Mouse (Mus musculus) thymus, postnatal 25 days (tissue): ENCODE data around the gene A930009A15Rik.
A peak's percentile ranks its signal among the peaks of the same experiment; 100 is the strongest.

ENCODE experiments used
- DNase-seq: peaks from one replicate; pipeline ENCODE4 v3.0.0; 2022

Gene A930009A15Rik

GRCm38 (mm10) chr10:115583071-115583470, 13.3 kb downstream of the A930009A15Rik start:
- DNase-seq, result no peak

DNA sequence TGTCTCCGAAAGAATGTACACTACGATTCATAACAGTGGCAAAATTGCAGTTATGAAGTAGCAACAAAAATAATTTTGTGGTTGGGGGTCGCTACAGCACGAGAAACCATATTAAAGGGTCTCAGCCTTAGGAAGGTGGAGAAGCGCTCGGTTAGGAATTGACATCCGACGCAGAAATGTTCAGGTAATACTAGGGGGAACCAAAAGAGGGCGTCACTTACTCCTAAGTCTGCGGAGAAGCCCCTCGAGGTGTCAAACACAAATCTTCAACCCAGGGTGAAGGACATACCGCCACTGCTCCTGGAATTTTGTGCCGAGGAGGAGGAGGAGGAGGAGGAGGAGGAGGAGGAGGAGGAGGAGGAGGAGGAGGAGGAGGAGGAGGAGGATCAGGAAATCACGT, 14.9 kb downstream of the A930009A15Rik start:
- DNase-seq, result no peak

- DNase-seq, result no peak
Observed at GRCm38 (mm10) chr10:115585491-115586245, 15.9 kb downstream of the A930009A15Rik start.

GRCm38 (mm10) chr10:115586246-115587231, 16.8 kb downstream of the A930009A15Rik start:
- DNase-seq, result no peak

DNA sequence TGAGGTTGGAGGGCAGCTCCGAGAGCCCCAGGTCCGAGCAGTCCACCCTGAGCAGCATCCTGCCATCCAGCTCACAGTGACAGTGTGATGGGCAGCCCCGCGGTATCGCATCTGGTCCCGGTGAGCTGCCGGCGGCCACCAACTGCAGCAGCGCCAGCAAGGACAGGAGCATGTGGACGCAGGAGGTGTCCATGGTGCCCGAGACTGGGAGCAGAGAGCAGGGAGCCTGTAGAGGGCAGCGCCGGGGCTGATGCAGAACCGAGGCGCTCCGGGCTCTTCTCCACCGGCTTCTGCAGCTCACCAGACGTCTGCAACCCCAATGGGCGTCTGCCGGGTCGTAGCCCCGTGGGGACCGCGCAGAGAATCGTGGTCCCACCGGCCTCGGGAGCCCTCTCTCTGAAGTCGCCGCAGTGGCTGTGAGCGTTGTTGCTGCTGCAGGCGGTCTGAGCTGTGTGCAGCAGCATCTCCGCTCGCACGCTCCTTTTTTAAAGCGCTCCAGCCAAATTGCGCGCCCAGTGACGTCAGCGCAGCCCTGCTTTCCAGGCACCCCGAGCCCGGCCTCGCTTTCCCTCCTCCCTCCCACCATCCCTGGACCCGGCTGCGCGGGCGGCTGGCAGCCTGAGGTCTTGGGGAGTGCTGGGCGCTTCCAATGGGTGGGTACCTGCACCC, 17.6 kb downstream of the A930009A15Rik start, which contains the start of gene Lgr5:
Gene Lgr5 (minus strand): TSS at position 480 of the 669 bp plus-strand sequence.
- no peak for DNase-seq

GRCm38 (mm10) chr10:115587979-115588378, 18.2 kb downstream of the A930009A15Rik start:
- no peak for DNase-seq

DNA sequence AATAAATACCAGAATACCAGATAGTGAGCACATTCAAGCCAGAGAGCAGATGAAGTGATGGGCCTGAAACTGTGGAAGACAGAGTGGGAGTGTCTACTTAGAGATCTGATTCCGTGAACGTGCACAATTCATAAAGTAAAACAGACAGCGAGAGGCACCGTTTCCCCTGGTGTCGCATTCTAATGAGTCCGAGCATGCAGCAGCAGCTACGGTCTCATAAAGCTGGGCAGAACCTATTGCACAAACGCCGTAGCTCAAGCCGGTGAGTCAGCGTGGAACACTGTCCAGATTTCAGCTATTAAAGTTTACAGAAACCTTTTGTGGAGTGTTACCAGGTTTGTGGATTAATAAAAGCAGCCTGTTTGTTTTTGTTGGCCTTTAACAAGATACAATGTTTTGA, 23.4 kb downstream of the A930009A15Rik start:
- DNase-seq, result no peak

DNA sequence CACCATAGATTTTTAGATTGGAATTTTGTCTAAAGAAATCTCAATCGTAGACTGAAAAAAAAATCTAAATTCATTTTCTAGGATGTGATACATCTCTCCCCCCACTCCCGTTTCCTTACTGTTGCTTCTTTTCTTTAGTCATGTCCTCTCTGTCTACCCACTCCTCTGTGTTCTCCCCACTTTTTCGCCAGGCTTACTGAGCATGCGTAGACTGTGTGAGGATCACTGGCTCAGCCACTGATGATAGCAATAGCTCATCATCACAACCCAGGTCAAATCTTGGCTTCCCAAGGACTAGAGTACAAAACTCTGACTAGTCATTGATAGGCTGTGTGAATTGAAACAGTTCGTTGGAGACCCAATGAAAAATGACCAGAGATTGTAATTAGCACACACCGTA, 23.9 kb downstream of the A930009A15Rik start:
- no peak for DNase-seq

DNA sequence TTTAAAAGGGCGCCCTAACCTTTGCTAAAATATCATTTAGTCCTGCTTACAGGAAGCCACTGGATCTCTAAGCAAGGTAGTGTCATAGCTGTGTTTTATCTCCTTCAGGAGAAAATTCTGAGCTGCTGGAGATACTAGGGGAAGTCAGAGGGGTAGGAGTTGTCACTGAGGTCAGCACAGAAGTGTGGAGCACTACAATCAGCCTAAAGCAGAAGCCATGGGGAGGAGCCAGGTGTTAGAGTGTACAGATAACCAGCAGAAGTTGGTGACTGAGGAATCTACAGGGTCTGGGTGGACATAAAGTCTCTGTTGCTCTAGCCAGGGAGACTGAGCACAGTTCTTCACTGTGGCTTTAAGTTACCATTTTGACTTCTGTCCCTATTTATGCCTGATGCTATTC, 26.0 kb downstream of the A930009A15Rik start:
- no peak for DNase-seq

- DNase-seq, result peak; percentile 1
Observed at GRCm38 (mm10) chr10:115617456-115618287, 47.9 kb downstream of the A930009A15Rik start.

GRCm38 (mm10) chr10:115618288-115618856, 48.6 kb downstream of the A930009A15Rik start:
- no peak for DNase-seq

DNA sequence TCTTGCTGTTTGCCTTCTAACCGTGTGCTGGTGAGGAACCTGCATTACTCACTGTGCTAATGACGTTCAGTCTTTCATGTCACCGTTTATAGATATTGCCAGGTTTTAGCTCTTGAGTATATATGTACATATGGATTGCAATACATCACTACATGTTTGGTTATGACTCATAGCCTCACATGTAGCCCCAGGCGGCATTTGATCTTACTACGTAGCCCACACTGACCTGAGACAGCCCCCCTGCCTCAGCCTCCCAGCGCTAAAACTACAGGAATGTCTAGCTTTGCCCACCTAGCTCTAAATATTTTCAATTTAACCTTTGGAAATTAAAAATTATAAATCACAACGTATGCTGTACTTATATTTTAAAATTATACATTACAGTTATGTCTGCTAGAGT, 53.7 kb downstream of the A930009A15Rik start:
- DNase-seq, result no peak

GRCm38 (mm10) chr10:115623956-115624671, 54.3 kb downstream of the A930009A15Rik start:
- DNase-seq, result peak; percentile 2

- DNase-seq, result no peak
Observed at GRCm38 (mm10) chr10:115624957-115625356, 55.2 kb downstream of the A930009A15Rik start.

DNA sequence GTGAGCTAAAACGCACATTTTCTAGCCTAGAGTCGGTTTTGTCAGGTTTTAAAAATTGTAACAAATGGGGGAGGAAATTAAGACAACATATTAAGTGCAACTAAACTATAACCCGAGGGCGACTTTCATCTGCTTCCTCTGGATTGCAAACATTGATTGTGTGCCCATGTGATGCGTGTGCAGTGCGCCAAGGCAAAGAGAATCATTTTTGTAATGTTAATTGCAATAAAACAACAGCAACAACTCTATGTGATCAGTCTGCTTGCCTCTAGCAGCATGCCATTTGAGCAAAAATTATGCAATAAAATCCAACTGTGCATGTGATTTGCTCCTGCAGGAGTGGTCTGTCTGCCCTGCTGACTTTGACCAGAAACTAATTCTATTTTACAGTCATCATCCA, 56.9 kb downstream of the A930009A15Rik start:
- DNase-seq, result no peak
